Comparison of ENCODE assay signal across 28 mouse cellular contexts in genomic region chr19:11634330-11634729, GRCm38 (mm10). TPM values are rescaled to one million over a fixed set of nuclear protein-coding genes. Genes with fewer than 3 reads are reported as not detected.
"Had no signal": no experiment of that assay in that cellular context is flagged by ENCODE, and none has a peak within 500 bp of the region (broad histone marks: within the 10 kb centered on the region; RNA-seq: fewer than 3 reads in every experiment).

No protein-coding gene starts in this region.

- H3K4me1 ChIP-seq: midbrain, embryonic 10.5 days; midbrain, embryonic 12.5 days; neural tube, embryonic 13.5 days; neural tube, embryonic 15.5 days had no signal

- H3K27ac ChIP-seq: midbrain, embryonic 10.5 days; midbrain, embryonic 12.5 days; neural tube, embryonic 13.5 days; neural tube, embryonic 15.5 days had no signal

- H3K4me3 ChIP-seq: megakaryocyte, embryonic 14.5 days; midbrain, embryonic 10.5 days; midbrain, embryonic 12.5 days; myocyte; neural tube, embryonic 13.5 days; neural tube, embryonic 15.5 days had no signal

- H3K9ac ChIP-seq: lung, embryonic 14.5 days; midbrain, embryonic 12.5 days; neural tube, embryonic 13.5 days; neural tube, embryonic 15.5 days had no signal

- H3K27me3 ChIP-seq: megakaryocyte, embryonic 14.5 days; midbrain, embryonic 12.5 days; neural tube, embryonic 13.5 days; neural tube, embryonic 15.5 days had no signal

- H3K36me3 ChIP-seq: midbrain, embryonic 10.5 days; midbrain, embryonic 12.5 days; neural tube, embryonic 13.5 days; neural tube, embryonic 15.5 days had no signal

- H3K4me2 ChIP-seq: lung, embryonic 14.5 days; midbrain, embryonic 12.5 days; neural tube, embryonic 13.5 days; neural tube, embryonic 15.5 days had no signal

- H3K9me3 ChIP-seq: megakaryocyte, embryonic 14.5 days; midbrain, embryonic 10.5 days; midbrain, embryonic 12.5 days; neural tube, embryonic 13.5 days; neural tube, embryonic 15.5 days had no signal

- DNase-seq: lung, adult 18-20 months; lung, embryonic 14.5 days; lung, postnatal 10 days; lung, postnatal 4 days; midbrain, embryonic 14.5 days; retina, postnatal 1 day; right cerebral cortex, adult 18-20 months; right cerebral cortex, postnatal 25 days; right cerebral cortex, postnatal 4 days; spleen, adult 18-20 months; thymus, adult 2 months; thymus, postnatal 25 days; thymus, postnatal 4 days had no signal

- ATAC-seq: midbrain, embryonic 16.5 days had no signal

RNA-seq across cellular contexts. Expression of gene Ms4a3, which starts 6.3 kb away (rescaled TPM):
- polyA plus RNA-seq: lung, embryonic 14.5 days; lung, embryonic 16.5 days; midbrain, embryonic 10.5 days; midbrain, embryonic 12.5 days; midbrain, embryonic 14.5 days; midbrain, embryonic 16.5 days; myocyte; small intestine, adult 2 months; testis, adult 2 months; urinary bladder, adult 2 months had no signal

RNA-seq across cellular contexts. Expression of gene Ms4a2, which starts 10.8 kb away (rescaled TPM):
- polyA plus RNA-seq: midbrain, embryonic 10.5 days; midbrain, embryonic 12.5 days; midbrain, embryonic 14.5 days; midbrain, embryonic 16.5 days; myocyte; neural tube, embryonic 11.5 days; small intestine, adult 2 months; testis, adult 2 months; thymus, adult 2 months had no signal

RNA-seq across cellular contexts. Expression of gene Oosp2, which starts 26.0 kb away (rescaled TPM):
- polyA plus RNA-seq: lung, embryonic 14.5 days; lung, embryonic 16.5 days; midbrain, embryonic 10.5 days; midbrain, embryonic 12.5 days; midbrain, embryonic 14.5 days; midbrain, embryonic 16.5 days; myocyte; neural tube, embryonic 11.5 days; neural tube, embryonic 13.5 days; neural tube, embryonic 15.5 days; small intestine, adult 2 months; stomach, embryonic 14.5 days; stomach, embryonic 16.5 days; testis, adult 2 months; thymus, adult 2 months; urinary bladder, adult 2 months had no signal

RNA-seq across cellular contexts. Expression of gene Oosp1, which starts 56.6 kb away (rescaled TPM):
- polyA plus RNA-seq: liver, embryonic 16.5 days; lung, embryonic 14.5 days; lung, embryonic 16.5 days; midbrain, embryonic 10.5 days; midbrain, embryonic 12.5 days; midbrain, embryonic 14.5 days; midbrain, embryonic 16.5 days; myocyte; neural tube, embryonic 11.5 days; neural tube, embryonic 13.5 days; neural tube, embryonic 15.5 days; stomach, embryonic 14.5 days; stomach, embryonic 16.5 days; testis, adult 2 months; urinary bladder, adult 2 months had no signal
